Mouse (Mus musculus) c-Kit-negative CD71-positive TER-119-positive erythroid progenitor cells, embryonic 14.5 days (primary cell): Measurements from ENCODE around the gene Fbxw4.
A peak's percentile ranks its signal among the peaks of the same experiment; 100 is the strongest.
"Not testable (repeated sequence)": the region's sequence is repeated elsewhere in the genome, so short reads cannot be mapped to it uniquely, and the experiment has no call there.

Source experiments
- DNase-seq: peaks from one replicate; pipeline ENCODE4 v3.0.0-alpha.2; 2013; ENCODE audit warnings: low read depth, low spot score

The Fbxw4 gene

GRCm38 (mm10) chr19:45581257-45581656 is 78.9 kb downstream of the Fbxw4 start:
- peak; percentile 46 for DNase-seq

GRCm38 (mm10) chr19:45580235-45580634 is 79.9 kb downstream of the Fbxw4 start:
- no peak for DNase-seq

- no peak for DNase-seq
These were observed 80.7 kb downstream of the Fbxw4 start for GRCm38 (mm10) chr19:45579416-45579815.

GRCm38 (mm10) chr19:45578976-45579375 is 81.1 kb downstream of the Fbxw4 start:
- no peak for DNase-seq

GRCm38 (mm10) chr19:45577141-45577750 is 82.9 kb downstream of the Fbxw4 start:
- no peak for DNase-seq

GRCm38 (mm10) chr19:45575632-45576001 is 84.5 kb downstream of the Fbxw4 start:
- DNase-seq: no peak

GRCm38 (mm10) chr19:45574941-45575631 is 85.0 kb downstream of the Fbxw4 start:
- no peak for DNase-seq

- no peak for DNase-seq
These were observed 85.7 kb downstream of the Fbxw4 start for GRCm38 (mm10) chr19:45574339-45574898.

GRCm38 (mm10) chr19:45573861-45574267 is 86.2 kb downstream of the Fbxw4 start:
- peak; percentile 53 for DNase-seq

GRCm38 (mm10) chr19:45573033-45573432 is 87.1 kb downstream of the Fbxw4 start:
- no peak for DNase-seq

GRCm38 (mm10) chr19:45567367-45567766 is 92.7 kb downstream of the Fbxw4 start:
- DNase-seq: no peak

GRCm38 (mm10) chr19:45565925-45566715 is 94.0 kb downstream of the Fbxw4 start:
- no peak for DNase-seq

GRCm38 (mm10) chr19:45560153-45560890 is 99.8 kb downstream of the Fbxw4 start, which contains the start of the genes Poll and Gm17018:
Gene Poll (minus strand): TSS chr19:45560531.
Gene Gm17018 (plus strand): TSS chr19:45560615.
- peak; percentile 44 for DNase-seq

GRCm38 (mm10) chr19:45554136-45554535 is 106.0 kb downstream of the Fbxw4 start:
- no peak for DNase-seq

GRCm38 (mm10) chr19:45552187-45552586 is 107.9 kb downstream of the Fbxw4 start:
- DNase-seq: no peak

GRCm38 (mm10) chr19:45549948-45550347 is 110.2 kb downstream of the Fbxw4 start:
- DNase-seq: no peak

GRCm38 (mm10) chr19:45549128-45549915 is 110.8 kb downstream of the Fbxw4 start:
- DNase-seq: no peak

GRCm38 (mm10) chr19:45548196-45548595 is 111.9 kb downstream of the Fbxw4 start:
- not testable (repeated sequence) for DNase-seq

- DNase-seq: peak; percentile 47
These were observed 115.2 kb downstream of the Fbxw4 start for GRCm38 (mm10) chr19:45544925-45545321.

- no peak for DNase-seq
These were observed 115.8 kb downstream of the Fbxw4 start for GRCm38 (mm10) chr19:45544152-45544924.
